In genomic region chr2:97849216-97849615, GRCm38 (mm10) we compare ENCODE assay signal across 21 mouse cellular contexts.
DNase-seq lines count a peak whose midpoint lies in the region; ATAC-seq lines count a peak whose summit lies in the region.
"Had no signal": no experiment of that assay in that cellular context is flagged by ENCODE, and none has a peak within 500 bp of the region (broad histone marks: within the 10 kb centered on the region; RNA-seq: fewer than 3 reads in every experiment).

No protein-coding gene starts in this region.

- no peaks in the 10 kb centered on the region for H3K36me3 ChIP-seq in heart, embryonic 10.5 days
- H3K36me3 ChIP-seq: embryonic facial prominence, embryonic 13.5 days; embryonic facial prominence, embryonic 15.5 days; forebrain, embryonic 15.5 days had no signal

- H3K9me3 ChIP-seq in heart, embryonic 10.5 days = no peaks in the 10 kb centered on the region
- H3K9me3 ChIP-seq: embryonic facial prominence, embryonic 13.5 days; embryonic facial prominence, embryonic 15.5 days; forebrain, embryonic 13.5 days; forebrain, embryonic 15.5 days had no signal

- no peak overlapping the region for H3K27ac ChIP-seq in heart, embryonic 10.5 days
- H3K27ac ChIP-seq: embryonic facial prominence, embryonic 13.5 days; embryonic facial prominence, embryonic 15.5 days; forebrain, embryonic 13.5 days; forebrain, embryonic 15.5 days had no signal

- no peaks in the 10 kb centered on the region for H3K4me1 ChIP-seq in heart, embryonic 10.5 days
- H3K4me1 ChIP-seq: embryonic facial prominence, embryonic 13.5 days; embryonic facial prominence, embryonic 15.5 days; forebrain, embryonic 13.5 days; forebrain, embryonic 15.5 days had no signal

- WGBS in heart, embryonic 10.5 days = 76% methylated on average over 1 of the region's 1 CpGs

- no peaks in the 10 kb centered on the region for H3K27me3 ChIP-seq in heart, embryonic 10.5 days (ENCODE audit: insufficient read depth, poor library complexity, severe bottlenecking)
- H3K27me3 ChIP-seq: embryonic facial prominence, embryonic 13.5 days; embryonic facial prominence, embryonic 15.5 days; forebrain, embryonic 13.5 days; forebrain, embryonic 15.5 days had no signal

- H3K4me3 ChIP-seq in heart, embryonic 10.5 days = no peak overlapping the region
- H3K4me3 ChIP-seq: embryonic facial prominence, embryonic 13.5 days; embryonic facial prominence, embryonic 15.5 days; erythroblast, embryonic 14.5 days; forebrain, embryonic 13.5 days; forebrain, embryonic 15.5 days had no signal

- peak; percentile 88 for ATAC-seq in frontal cortex, adult (ENCODE audit: low TSS enrichment)
- ATAC-seq: forebrain, embryonic 13.5 days; forebrain, embryonic 15.5 days had no signal

- no peak for DNase-seq in frontal cortex, postnatal 36 days (ENCODE audit: low spot score in 2 of 2)
- peak; percentile 49 for DNase-seq in brain, adult 2 months (ENCODE audit: low read depth, low spot score)
- DNase-seq in brain, embryonic 18.5 days (ENCODE audit: low read depth, low spot score) = peak; percentile 24
- DNase-seq in spleen, postnatal 36 days (ENCODE audit: low spot score in 2 of 2) = no peak
- DNase-seq in heart, embryonic 10.5 days (ENCODE audit: low spot score) = no peak
- DNase-seq: adrenal gland, adult 2 months; adrenal gland, postnatal 10 days; adrenal gland, postnatal 25 days; cerebellum, adult 11 months; cerebellum, adult 18-20 months; cerebellum, adult 8-10 months; cerebellum, adult 9-11 months; cerebellum, postnatal 14 days; cerebellum, postnatal 36 days; embryo, embryonic 11 days had no signal

Comparison
In these comparisons a context has a peak if more than half of its experiments do, and no peak if none do; other contexts are left out.
1. DNase-seq: peak in brain, adult 2 months (single experiment) and brain, embryonic 18.5 days (single experiment); none in frontal cortex, postnatal 36 days (0 of 2), spleen, postnatal 36 days (0 of 2) and heart, embryonic 10.5 days (single experiment).